ENCODE assay signal across 22 mouse cellular contexts in the genomic region with DNA sequence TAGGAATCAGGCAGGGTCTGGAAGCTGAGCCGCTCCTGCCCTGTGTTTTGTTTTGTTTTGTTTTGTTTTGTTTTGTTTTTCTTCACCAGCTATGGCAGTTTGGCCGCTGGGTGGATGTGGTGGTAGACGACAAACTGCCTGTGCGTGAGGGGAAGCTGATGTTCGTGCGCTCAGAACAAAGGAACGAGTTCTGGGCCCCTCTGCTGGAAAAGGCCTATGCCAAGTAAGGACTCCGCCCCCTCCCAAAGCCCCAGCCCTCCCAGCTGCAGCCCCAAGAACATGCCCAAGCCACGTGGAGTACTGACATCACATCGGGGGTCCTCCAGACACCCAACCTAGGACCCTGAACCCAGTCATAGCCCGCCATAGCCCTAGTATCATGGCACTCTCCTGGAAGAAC. TPM values are rescaled to one million over a fixed set of nuclear protein-coding genes. Genes with fewer than 3 reads are reported as not detected.
"Had no signal": no experiment of that assay in that cellular context is flagged by ENCODE, and none has a peak within 500 bp of the region (broad histone marks: within the 10 kb centered on the region; RNA-seq: fewer than 3 reads in every experiment).

No protein-coding gene starts in this region.

- H3K9ac ChIP-seq: limb, embryonic 12.5 days; limb, embryonic 15.5 days; liver, embryonic 12.5 days; liver, embryonic 15.5 days; midbrain, embryonic 13.5 days; neural tube, embryonic 13.5 days; stomach, embryonic 15.5 days had no signal

- H3K4me2 ChIP-seq: limb, embryonic 12.5 days; limb, embryonic 15.5 days; liver, embryonic 12.5 days; liver, embryonic 15.5 days; midbrain, embryonic 13.5 days; neural tube, embryonic 13.5 days; stomach, embryonic 15.5 days had no signal

- ATAC-seq: inflammation-experienced regulatory T-cells, adult 6 months; intestine, embryonic 16.5 days; liver, embryonic 12.5 days; midbrain, embryonic 13.5 days; midbrain, embryonic 16.5 days had no signal

- H3K36me3 ChIP-seq: limb, embryonic 12.5 days; limb, embryonic 15.5 days; liver, embryonic 12.5 days; liver, embryonic 15.5 days; midbrain, embryonic 10.5 days; midbrain, embryonic 13.5 days; neural tube, embryonic 13.5 days; stomach, embryonic 15.5 days had no signal

- H3K4me1 ChIP-seq: midbrain, embryonic 13.5 days; stomach, embryonic 15.5 days had no signal

- H3K9me3 ChIP-seq: limb, embryonic 12.5 days; limb, embryonic 15.5 days; liver, embryonic 12.5 days; liver, embryonic 15.5 days; megakaryocyte, embryonic 14.5 days; midbrain, embryonic 10.5 days; midbrain, embryonic 13.5 days; neural tube, embryonic 13.5 days; stomach, embryonic 15.5 days had no signal

- H3K27ac ChIP-seq: limb, embryonic 12.5 days; limb, embryonic 15.5 days; liver, embryonic 15.5 days; midbrain, embryonic 13.5 days; neural tube, embryonic 13.5 days; stomach, embryonic 15.5 days had no signal

- H3K4me3 ChIP-seq: limb, embryonic 12.5 days; limb, embryonic 15.5 days; liver, embryonic 12.5 days; liver, embryonic 15.5 days; megakaryocyte, embryonic 14.5 days; midbrain, embryonic 10.5 days; midbrain, embryonic 13.5 days; myocyte; neural tube, embryonic 13.5 days; stomach, embryonic 15.5 days had no signal

- DNase-seq: kidney, adult 18-20 months; kidney, adult 9 months; kidney, postnatal 14 days; kidney, postnatal 4 days; left cerebral cortex, postnatal 4 days; lung, adult 2 months; retina, postnatal 1 day; right cerebral cortex, postnatal 25 days; spleen, adult 18-20 months had no signal

RNA-seq across cellular contexts. Expression of a gene that starts 19.4 kb away (rescaled TPM):
- polyA plus RNA-seq: liver, embryonic 12.5 days had no signal
